Mouse (Mus musculus): ENCODE measurements at regions not wholly inside any gene's neighbourhood (a gene's known extent, or its start where the extent isn't known, plus 50 kb on each side); places are given as distances from the start of the nearest gene placed in this dataset.

DNA sequence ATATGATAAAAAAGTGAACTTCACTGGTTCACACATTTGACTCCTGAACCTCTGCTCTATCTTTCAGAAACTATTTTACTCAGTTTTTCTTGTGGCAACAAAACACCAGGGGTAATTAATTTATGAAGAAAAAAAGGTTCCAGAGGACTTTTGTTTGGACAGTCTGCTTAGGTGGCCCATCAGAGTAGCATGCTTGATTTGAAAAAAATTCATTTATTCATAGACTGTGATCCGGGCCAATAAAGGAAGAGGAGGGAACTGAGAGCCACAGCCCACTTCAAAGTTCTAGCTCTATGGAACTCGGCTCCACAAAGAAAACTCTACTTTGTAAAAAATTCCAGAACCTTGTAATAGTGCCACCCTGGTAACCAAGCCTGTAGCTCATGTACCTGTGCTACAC, 248.8 kb downstream of the Etv1 start:
- Histone ChIP-seq H3K27me3 (ENCODE audit: poor library complexity, severe bottlenecking) (no peaks in the 10 kb centered on the region), H3K36me3 (replicated peaks) (no peaks in the 10 kb centered on the region), H3K4me1 (no peaks in the 10 kb centered on the region), H3K9me3 (no peaks in the 10 kb centered on the region), H3K27ac (no peak overlapping the region), H3K4me3 (no peak overlapping the region)
- WGBS: 46% methylated on average over 2 of the region's 2 CpGs
- DNase-seq (ENCODE audit: extremely low spot score, low spot score): no peak

DNA sequence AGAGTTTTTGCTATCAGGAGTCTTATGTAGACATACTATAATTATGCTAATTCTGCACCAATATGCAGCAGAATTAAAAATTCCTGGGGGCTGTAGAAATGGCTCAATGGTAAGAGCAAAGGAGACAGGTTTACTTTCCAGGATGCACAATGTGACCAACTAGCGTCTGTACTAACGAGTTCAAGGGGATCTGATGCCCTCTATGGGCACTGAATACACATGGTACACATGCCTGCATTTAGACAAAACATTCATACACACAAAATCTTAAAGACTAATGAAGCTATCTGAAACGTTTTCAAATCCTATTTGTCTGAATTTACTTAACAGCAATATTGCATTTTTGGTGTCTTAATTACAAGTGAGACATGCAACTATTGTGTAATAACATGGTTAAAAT, 254.8 kb downstream of the Etv1 start:
- Histone ChIP-seq H3K36me3 (replicated peaks) (no peaks in the 10 kb centered on the region), H3K4me3 (no peak overlapping the region), H3K4me1 (no peaks in the 10 kb centered on the region), H3K27ac (no peak overlapping the region), H3K27me3 (ENCODE audit: poor library complexity, severe bottlenecking) (no peaks in the 10 kb centered on the region), H3K9me3 (no peaks in the 10 kb centered on the region)
- 75% methylated on average over 3 of the region's 3 CpGs for WGBS
- no peak for DNase-seq (ENCODE audit: extremely low spot score, low spot score)

DNA sequence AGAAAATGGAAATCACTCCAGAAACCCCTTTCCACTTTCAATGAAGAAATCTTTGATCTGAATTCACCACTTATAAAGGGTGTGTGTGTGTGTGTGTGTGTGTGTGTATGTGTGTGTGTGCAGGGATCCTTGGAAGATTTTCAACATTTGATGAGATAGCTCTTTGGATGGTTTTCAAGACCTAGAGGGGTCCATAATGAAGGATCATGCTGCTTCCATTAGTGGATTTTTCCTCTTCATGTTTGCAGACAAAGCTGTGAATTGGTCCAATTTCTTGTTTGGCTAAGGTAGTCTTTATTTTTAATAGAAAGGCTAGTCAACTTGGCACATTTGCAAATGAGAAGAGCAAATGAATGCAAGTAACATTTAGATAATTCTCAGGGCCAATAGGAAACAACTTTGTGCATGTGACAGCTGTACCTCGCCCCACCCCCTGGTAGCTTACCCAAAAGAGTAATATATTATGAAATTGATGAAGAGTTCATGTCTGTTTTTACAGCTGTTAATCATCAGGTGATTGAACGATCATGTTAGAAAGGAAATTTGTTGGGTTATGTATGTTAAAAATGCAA, 257.4 kb downstream of the Etv1 start:
- Histone ChIP-seq H3K4me1 (no peaks in the 10 kb centered on the region), H3K36me3 (replicated peaks) (no peaks in the 10 kb centered on the region), H3K27ac (no peak overlapping the region), H3K4me3 (no peak overlapping the region), H3K9me3 (no peaks in the 10 kb centered on the region), H3K27me3 (ENCODE audit: poor library complexity, severe bottlenecking) (no peaks in the 10 kb centered on the region)
- no peak for DNase-seq (ENCODE audit: extremely low spot score, low spot score)
- 89% methylated on average over 2 of the region's 2 CpGs for WGBS

DNA sequence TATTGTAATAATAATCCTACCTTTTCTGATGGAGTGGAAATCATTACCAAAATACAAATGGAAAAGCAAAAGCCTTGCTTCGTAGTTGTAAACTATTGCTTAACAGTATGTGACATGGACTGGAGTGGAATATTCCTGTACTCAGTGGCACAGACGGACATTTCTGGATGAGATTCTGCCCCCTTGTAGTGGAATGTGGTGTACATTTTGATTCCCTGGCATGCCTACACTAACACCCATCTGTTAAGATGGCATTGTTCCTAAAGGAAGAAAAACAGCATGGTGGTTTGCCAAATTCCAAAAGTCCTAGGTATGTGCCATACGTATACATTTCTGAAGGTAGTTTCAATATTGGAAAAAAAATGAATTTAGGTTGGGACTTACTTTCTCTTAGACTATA, 258.9 kb downstream of the Etv1 start:
- no peaks in the 10 kb centered on the region for H3K27me3 ChIP-seq (ENCODE audit: poor library complexity, severe bottlenecking)
- H3K4me1 ChIP-seq: no peaks in the 10 kb centered on the region
- WGBS: 91% methylated on average over 3 of the region's 3 CpGs
- H3K4me3 ChIP-seq: no peak overlapping the region
- H3K27ac ChIP-seq: no peak overlapping the region
- no peak for DNase-seq (ENCODE audit: extremely low spot score, low spot score)
- H3K36me3 ChIP-seq (replicated peaks): no peaks in the 10 kb centered on the region
- no peaks in the 10 kb centered on the region for H3K9me3 ChIP-seq

DNA sequence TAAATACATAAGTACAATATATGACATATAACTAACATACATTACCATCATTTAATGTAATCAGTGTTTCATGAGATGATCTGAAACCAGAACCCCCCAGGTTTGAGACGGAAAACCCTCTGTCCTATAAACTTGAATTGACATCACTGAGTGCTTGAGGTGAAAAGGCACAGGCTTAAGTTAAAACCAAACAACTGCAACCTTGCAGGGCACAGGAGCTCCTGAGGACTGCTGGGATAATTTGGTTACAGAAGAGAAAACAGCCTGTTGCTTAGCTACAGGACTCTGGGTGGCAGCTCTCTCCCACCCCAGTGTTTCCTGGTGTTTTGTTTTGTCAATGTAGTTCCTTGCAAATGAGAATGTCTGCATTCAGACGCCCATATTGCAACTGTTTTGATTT, 259.5 kb downstream of the Etv1 start:
- no peak for DNase-seq (ENCODE audit: extremely low spot score, low spot score)

DNA sequence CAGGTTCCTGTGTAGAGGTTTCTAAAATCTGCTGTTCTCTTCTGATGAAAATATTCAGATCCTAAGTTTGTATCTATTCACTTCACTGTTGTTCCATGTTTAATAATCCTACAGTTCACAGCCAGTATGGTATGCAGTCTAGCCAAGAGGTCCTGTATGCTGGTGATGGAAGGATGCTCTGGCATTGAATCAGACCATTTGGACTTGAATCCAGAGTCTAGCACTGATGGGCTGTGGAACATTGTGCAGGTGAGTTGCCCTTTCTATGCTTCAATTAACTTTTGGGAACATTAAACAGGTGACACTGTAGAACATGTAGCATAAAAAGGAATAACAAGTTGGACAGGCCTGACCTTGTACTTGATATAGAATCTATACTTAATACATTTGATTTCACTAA, 267.9 kb downstream of the Etv1 start:
- no peaks in the 10 kb centered on the region for H3K27me3 ChIP-seq (ENCODE audit: poor library complexity, severe bottlenecking)
- DNase-seq (ENCODE audit: extremely low spot score, low spot score): no peak
- H3K4me3 ChIP-seq: no peak overlapping the region
- no peak overlapping the region for H3K27ac ChIP-seq
- H3K4me1 ChIP-seq: peaks cover 9% of the 10 kb centered on the region
- no peaks in the 10 kb centered on the region for H3K36me3 ChIP-seq (replicated peaks)
- no peaks in the 10 kb centered on the region for H3K9me3 ChIP-seq

More for the DNA sequence above, 259.5 kb downstream of the Etv1 start:
- no peak overlapping the region for H3K4me3 ChIP-seq
- 36% methylated on average over 2 of the region's 2 CpGs for WGBS
- H3K4me1 ChIP-seq: no peaks in the 10 kb centered on the region
- H3K27me3 ChIP-seq (ENCODE audit: poor library complexity, severe bottlenecking): no peaks in the 10 kb centered on the region
- H3K27ac ChIP-seq: no peak overlapping the region
- no peaks in the 10 kb centered on the region for H3K9me3 ChIP-seq
- H3K36me3 ChIP-seq (replicated peaks): no peaks in the 10 kb centered on the region

DNA sequence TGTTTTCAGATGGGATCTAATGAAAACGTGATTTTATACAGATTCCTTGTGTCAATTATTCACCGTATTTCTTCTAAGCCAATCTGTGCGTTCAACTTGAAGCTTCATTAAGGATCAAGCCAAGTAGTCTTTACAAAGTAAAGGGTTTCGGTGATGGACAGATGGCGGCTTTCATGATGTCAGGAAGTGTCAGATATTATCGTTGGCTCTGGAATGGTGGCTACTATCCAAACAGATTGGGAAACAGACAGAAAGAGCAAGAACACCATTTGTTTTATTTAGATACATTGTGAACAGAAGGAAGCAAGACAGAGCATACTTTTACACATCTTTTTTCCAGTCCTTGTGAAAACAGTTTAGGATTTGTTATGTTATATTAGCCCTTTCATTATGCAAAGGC, 269.3 kb downstream of the Etv1 start:
- DNase-seq (ENCODE audit: extremely low spot score, low spot score): no peak
- H3K27me3 ChIP-seq (ENCODE audit: poor library complexity, severe bottlenecking): no peaks in the 10 kb centered on the region
- peaks cover 9% of the 10 kb centered on the region for H3K4me1 ChIP-seq
- H3K4me3 ChIP-seq: no peak overlapping the region
- no peaks in the 10 kb centered on the region for H3K36me3 ChIP-seq (replicated peaks)
- no peaks in the 10 kb centered on the region for H3K9me3 ChIP-seq
- H3K27ac ChIP-seq: no peak overlapping the region
- 66% methylated on average over 6 of the region's 6 CpGs for WGBS

DNA sequence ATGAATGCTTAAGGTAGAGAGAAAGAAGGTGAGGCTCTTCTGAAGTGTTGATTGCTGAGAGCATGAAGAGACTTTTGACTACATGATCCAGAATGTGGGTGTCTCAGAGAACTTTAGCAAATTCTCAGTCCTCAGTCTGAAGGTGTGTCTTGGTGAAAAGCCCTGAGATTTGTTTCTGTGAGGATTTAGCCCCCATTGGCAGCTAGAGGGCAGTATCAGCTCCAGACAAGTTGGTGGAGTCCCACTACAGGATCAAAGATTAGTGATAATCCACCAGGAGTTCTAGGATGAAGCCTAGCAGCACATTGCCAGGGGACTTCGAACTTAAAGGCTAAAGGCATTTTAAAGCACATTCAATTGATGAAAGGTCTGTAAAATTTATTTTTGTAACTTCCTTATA, 269.8 kb downstream of the Etv1 start:
- Histone ChIP-seq H3K27me3 (ENCODE audit: poor library complexity, severe bottlenecking) (no peaks in the 10 kb centered on the region), H3K27ac (no peak overlapping the region), H3K4me1 (peaks cover 9% of the 10 kb centered on the region), H3K9me3 (no peaks in the 10 kb centered on the region), H3K36me3 (replicated peaks) (no peaks in the 10 kb centered on the region), H3K4me3 (no peak overlapping the region)
- DNase-seq (ENCODE audit: extremely low spot score, low spot score): no peak
- WGBS: 86% methylated on average over 1 of the region's 1 CpGs

DNA sequence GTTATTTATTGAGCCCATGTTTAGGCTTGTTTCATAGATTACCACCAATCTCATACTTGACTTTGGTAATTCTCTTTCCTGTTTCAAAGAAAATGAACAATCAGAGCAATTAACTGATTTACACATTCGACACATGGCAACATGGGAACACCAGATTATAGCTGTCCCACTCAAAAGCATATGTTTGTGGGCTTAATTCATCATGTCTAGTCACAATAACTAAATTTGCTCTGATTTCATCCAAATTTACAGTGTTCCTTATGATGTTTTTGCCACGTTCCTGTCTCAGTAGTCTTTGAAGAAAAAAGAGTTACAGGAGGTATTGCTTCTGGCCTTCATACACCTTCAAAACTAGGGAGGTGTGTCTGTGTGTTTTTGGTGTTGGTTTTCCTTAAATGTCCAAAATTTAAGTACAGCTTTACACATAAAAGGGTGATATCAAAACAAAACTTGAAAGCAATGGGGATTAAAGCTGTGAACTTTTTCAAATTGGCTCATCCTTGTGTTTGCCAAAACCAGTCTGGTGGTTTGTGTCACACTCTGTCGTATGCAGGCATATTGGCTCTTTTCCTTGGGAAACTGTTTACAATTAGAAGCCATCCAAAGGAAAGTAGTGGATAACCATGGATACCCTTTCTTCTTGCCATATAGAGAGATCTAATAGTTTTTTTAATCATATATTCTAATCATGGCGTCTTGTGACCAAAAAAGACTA, 291.3 kb downstream of the Etv1 start:
- no peaks in the 10 kb centered on the region for H3K4me1 ChIP-seq
- no peaks in the 10 kb centered on the region for H3K9me3 ChIP-seq
- no peak overlapping the region for H3K27ac ChIP-seq
- DNase-seq (ENCODE audit: extremely low spot score, low spot score): no peak
- H3K27me3 ChIP-seq (ENCODE audit: poor library complexity, severe bottlenecking): no peaks in the 10 kb centered on the region
- 84% methylated on average over 4 of the region's 4 CpGs for WGBS
- H3K36me3 ChIP-seq (replicated peaks): no peaks in the 10 kb centered on the region
- H3K4me3 ChIP-seq: no peak overlapping the region

DNA sequence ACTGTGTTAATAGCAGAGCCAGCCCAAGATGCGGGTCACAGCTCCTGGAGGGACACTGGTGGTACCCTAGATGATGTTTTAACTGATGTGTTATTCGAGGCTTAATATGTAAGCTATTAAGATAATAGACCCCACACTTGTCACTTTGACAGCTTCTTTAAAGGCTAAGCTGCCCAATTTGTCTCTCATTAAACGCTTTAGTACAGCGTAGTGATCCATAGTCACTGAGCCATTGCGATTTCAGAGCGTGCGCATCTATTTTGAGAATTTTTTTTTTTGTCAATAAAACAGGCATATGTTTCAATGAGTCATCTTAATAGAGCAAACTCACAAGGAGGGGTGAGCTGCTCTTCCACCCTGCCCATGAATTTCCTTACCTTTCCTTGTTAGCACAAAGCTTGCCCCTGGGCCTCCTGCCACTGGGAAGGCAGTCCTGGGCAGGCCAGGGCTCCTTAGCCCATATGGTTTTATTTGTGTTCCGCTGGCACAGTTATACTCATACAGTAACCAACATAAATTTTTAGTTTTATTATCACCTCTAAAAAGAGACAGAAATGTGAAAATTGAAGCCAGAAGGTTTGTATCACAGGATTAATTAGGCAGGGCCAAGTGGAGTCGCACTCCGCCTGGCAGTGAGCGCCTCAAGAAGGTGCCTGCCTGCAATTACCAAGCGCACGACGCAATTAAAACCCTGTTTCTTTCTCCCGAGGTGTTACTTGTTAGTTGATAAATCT, 294.3 kb downstream of the Etv1 start:
- no peaks in the 10 kb centered on the region for H3K36me3 ChIP-seq (replicated peaks)
- no peaks in the 10 kb centered on the region for H3K4me1 ChIP-seq
- no peak for DNase-seq (ENCODE audit: extremely low spot score, low spot score)
- WGBS: 88% methylated on average over 15 of the region's 15 CpGs
- H3K27me3 ChIP-seq (ENCODE audit: poor library complexity, severe bottlenecking): no peaks in the 10 kb centered on the region
- no peak overlapping the region for H3K27ac ChIP-seq
- no peak overlapping the region for H3K4me3 ChIP-seq
- no peaks in the 10 kb centered on the region for H3K9me3 ChIP-seq

DNA sequence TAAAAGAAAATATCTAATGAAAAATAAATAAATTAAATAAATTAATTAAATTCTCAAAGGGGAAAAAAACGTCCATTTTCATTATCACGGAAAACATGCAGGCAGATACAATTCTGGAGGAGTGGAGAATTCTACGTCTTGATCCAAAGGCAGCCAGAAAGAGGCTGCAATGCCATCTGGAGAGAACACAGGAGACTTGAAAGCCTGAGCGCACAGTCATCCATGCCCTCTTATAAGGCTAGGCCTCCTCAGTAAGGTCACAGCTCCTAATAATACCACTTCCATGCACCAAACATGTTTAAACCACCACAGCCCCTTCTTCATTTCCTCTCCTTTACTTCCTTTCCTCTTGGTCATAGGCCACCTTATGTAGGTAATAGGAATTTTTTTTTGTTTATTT, 307.1 kb downstream of the Etv1 start:
- no peak for DNase-seq (ENCODE audit: extremely low spot score, low spot score)
- no peaks in the 10 kb centered on the region for H3K9me3 ChIP-seq
- WGBS: 88% methylated on average over 4 of the region's 4 CpGs
- no peaks in the 10 kb centered on the region for H3K36me3 ChIP-seq (replicated peaks)
- H3K4me1 ChIP-seq: no peaks in the 10 kb centered on the region
- H3K27ac ChIP-seq: no peak overlapping the region
- no peak overlapping the region for H3K4me3 ChIP-seq
- H3K27me3 ChIP-seq (ENCODE audit: poor library complexity, severe bottlenecking): no peaks in the 10 kb centered on the region

DNA sequence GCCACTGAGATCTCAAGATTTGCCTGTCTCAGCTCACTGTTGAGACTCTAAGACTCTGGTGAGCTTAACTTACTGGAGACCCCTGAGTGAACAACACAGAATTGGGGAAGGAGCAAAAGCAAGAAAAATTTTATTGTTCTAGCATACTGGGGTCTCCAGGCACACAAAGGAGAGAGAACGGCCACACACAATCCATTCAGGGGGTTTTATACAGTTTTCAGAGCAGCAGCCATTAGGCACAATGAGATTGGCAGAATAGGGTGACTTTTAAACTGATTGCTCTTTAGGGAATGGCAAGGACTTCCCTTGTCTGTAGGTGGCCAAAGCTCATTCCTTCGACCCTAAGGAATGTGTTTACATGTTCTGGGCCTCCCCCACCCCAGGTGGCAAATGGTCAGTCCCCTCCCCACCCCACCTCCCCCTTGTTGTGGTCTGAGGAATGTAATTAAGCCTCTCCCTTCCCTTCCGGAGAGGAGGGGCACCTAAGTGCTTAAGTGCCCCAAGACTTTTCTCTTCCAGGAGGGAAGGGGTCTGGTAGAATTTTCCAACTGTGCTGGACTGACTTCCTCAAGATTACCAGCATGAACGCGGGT, 315.6 kb downstream of the Etv1 start:
- Histone ChIP-seq H3K9me3 (no peaks in the 10 kb centered on the region), H3K27ac (no peak overlapping the region), H3K4me3 (no peak overlapping the region), H3K4me1 (peaks cover 4% of the 10 kb centered on the region), H3K27me3 (ENCODE audit: poor library complexity, severe bottlenecking) (no peaks in the 10 kb centered on the region), H3K36me3 (replicated peaks) (no peaks in the 10 kb centered on the region)
- DNase-seq (ENCODE audit: extremely low spot score, low spot score): peak; percentile 17
- 21% methylated on average over 5 of the region's 5 CpGs for WGBS
